Mouse (Mus musculus): ENCODE data around the gene Pif1. TPM values are rescaled to one million over a fixed set of nuclear protein-coding genes. Genes with fewer than 3 reads are reported as not detected.

Pif1 gene
- polyA plus RNA-seq, 2 experiments from 2014 or later = 2.4 to 2.6 TPM

- no peak for ATAC-seq
Observed at GRCm38 (mm10) chr9:65600951-65601350, 14.0 kb downstream of the Pif1 start.

- ATAC-seq = no peak
Observed at GRCm38 (mm10) chr9:65603401-65604102, 16.6 kb downstream of the Pif1 start.

GRCm38 (mm10) chr9:65605471-65606136 is 18.6 kb downstream of the Pif1 start:
- ATAC-seq = no peak

GRCm38 (mm10) chr9:65606321-65607109 is 19.6 kb downstream of the Pif1 start:
- no peak for ATAC-seq

GRCm38 (mm10) chr9:65607120-65607519 is 20.2 kb downstream of the Pif1 start:
- ATAC-seq = no peak

GRCm38 (mm10) chr9:65611969-65612486 is 25.1 kb downstream of the Pif1 start:
- no peak for ATAC-seq

GRCm38 (mm10) chr9:65613098-65613497 is 26.1 kb downstream of the Pif1 start:
- no peak for ATAC-seq

GRCm38 (mm10) chr9:65619311-65619710 is 32.4 kb downstream of the Pif1 start:
- no peak for ATAC-seq

GRCm38 (mm10) chr9:65621196-65621595 is 34.2 kb downstream of the Pif1 start:
- no peak for ATAC-seq

GRCm38 (mm10) chr9:65621666-65622065 is 34.7 kb downstream of the Pif1 start:
- no peak for ATAC-seq

GRCm38 (mm10) chr9:65622826-65623225 is 35.9 kb downstream of the Pif1 start:
- ATAC-seq = no peak

GRCm38 (mm10) chr9:65624266-65624665 is 37.3 kb downstream of the Pif1 start:
- ATAC-seq = no peak

- no peak for ATAC-seq
Observed at GRCm38 (mm10) chr9:65629025-65629766, 42.2 kb downstream of the Pif1 start, which contains the start of gene Rbpms2. TSS of gene Rbpms2 (plus strand) at chr9:65629648.

GRCm38 (mm10) chr9:65629767-65630630 is 43.0 kb downstream of the Pif1 start:
- ATAC-seq = no peak

GRCm38 (mm10) chr9:65630631-65631353 is 43.8 kb downstream of the Pif1 start:
- no peak for ATAC-seq

- no peak for ATAC-seq
Observed at GRCm38 (mm10) chr9:65631354-65632021, 44.5 kb downstream of the Pif1 start.

GRCm38 (mm10) chr9:65635766-65636165 is 48.8 kb downstream of the Pif1 start:
- ATAC-seq = no peak

GRCm38 (mm10) chr9:65636926-65637325 is 50.0 kb downstream of the Pif1 start:
- ATAC-seq = no peak

- ATAC-seq = no peak
Observed at GRCm38 (mm10) chr9:65639065-65639464, 52.1 kb downstream of the Pif1 start.

GRCm38 (mm10) chr9:65640838-65641410 is 54.0 kb downstream of the Pif1 start:
- ATAC-seq = no peak

All from activated CD4-positive, CD25-positive, alpha-beta regulatory T cell, adult 4 months (primary cell).